Mouse (Mus musculus) MEL (cell line): ENCODE measurements around the gene Pitpnm3. TPM values are rescaled to one million over a fixed set of nuclear protein-coding genes. Genes with fewer than 3 reads are reported as not detected.

Source experiments
- DNase-seq: peaks from one replicate; pipeline ENCODE4 v3.0.0; 2011; ENCODE audit warnings: low read depth, low spot score
- H3K27ac ChIP-seq: 2 replicates; pipeline ENCODE4 v1.5.1; 2012; ENCODE audit warnings: low read depth, mild to moderate bottlenecking, control low read depth, low read length, moderate library complexity; ENCODE audit not compliant: control insufficient read depth
- H3K27me3 ChIP-seq, 2 experiments: fragments of 150-350 bp in 1 of 2; sonication (generic) in 1 of 2; 2 replicates each; pipeline ENCODE4 v1.6.1; 2012; ENCODE audit warnings: low read length in 2 of 2, mild to moderate bottlenecking in 2 of 2, improper control_type of control experiment in 1 of 2, moderate library complexity in 1 of 2; ENCODE audit not compliant: insufficient read depth in 2 of 2, control insufficient read depth in 1 of 2
- H3K36me3 ChIP-seq, 2 experiments: 2 replicates each; pipeline ENCODE4 v1.6.1; 2012 to 2014; ENCODE audit warnings: low read length in 2 of 2, improper control_type of control experiment in 1 of 2, inconsistent platforms in 1 of 2, mild to moderate bottlenecking in 1 of 2; ENCODE audit not compliant: insufficient read depth in 2 of 2, control insufficient read depth in 1 of 2
- H3K4me1 ChIP-seq, 2 experiments: fragments of 150-350 bp in 1 of 2; sonication (generic) in 1 of 2; 2 replicates each; pipeline ENCODE4 v1.6.1; 2012; ENCODE audit warnings: low read length in 2 of 2, improper control_type of control experiment in 1 of 2, mild to moderate bottlenecking in 1 of 2; ENCODE audit not compliant: insufficient read depth in 2 of 2, control insufficient read depth in 1 of 2
- H3K4me3 ChIP-seq, 2 experiments: fragments of 150-350 bp in 1 of 2; sonication (generic) in 1 of 2; 2 replicates each; pipeline ENCODE4 v1.5.1; 2012; ENCODE audit warnings: low read depth in 2 of 2, low read length in 2 of 2, mild to moderate bottlenecking in 2 of 2, moderate library complexity in 2 of 2, control low read depth in 1 of 2, improper control_type of control experiment in 1 of 2; ENCODE audit not compliant: control insufficient read depth in 1 of 2, insufficient read depth in 1 of 2
- H3K79me2 ChIP-seq: 2 replicates; pipeline ENCODE4 v1.6.1; 2012; ENCODE audit warnings: mild to moderate bottlenecking, low read length, moderate library complexity; ENCODE audit not compliant: control insufficient read depth, poor library complexity, insufficient read depth
- H3K9ac ChIP-seq: 2 replicates; pipeline ENCODE4 v1.6.1; 2012; ENCODE audit warnings: low read depth, mild to moderate bottlenecking, control low read depth, low read length, moderate library complexity; ENCODE audit not compliant: control insufficient read depth, poor library complexity, severe bottlenecking
- H3K9me3 ChIP-seq: fragments of 150-350 bp; sonication (generic); replicated peaks from 2 replicates; pipeline ENCODE4 v1.6.1; 2012; ENCODE audit warnings: mild to moderate bottlenecking, low read length, improper control_type of control experiment, moderate library complexity; ENCODE audit not compliant: insufficient read depth
- BHLHE40 ChIP-seq: IDR thresholded peaks from 2 replicates; pipeline ENCODE4 v1.6.1; 2012; ENCODE audit warnings: low read depth, mild to moderate bottlenecking, inconsistent platforms, low read length, improper control_type of control experiment, borderline replicate concordance
- CTCF ChIP-seq, 3 experiments: IDR thresholded peaks in 2 of 3; conservative IDR thresholded peaks in 1 of 3; 2 replicates each; pipeline ENCODE4 v1.5.1; 2011 to 2012; ENCODE audit warnings: low read length in 3 of 3, low read depth in 2 of 3, mild to moderate bottlenecking in 2 of 3, improper control_type of control experiment in 1 of 3, inconsistent platforms in 1 of 3, mixed read lengths in 1 of 3, moderate library complexity in 1 of 3; ENCODE audit not compliant: control insufficient read depth in 1 of 3, insufficient read depth in 1 of 3, poor library complexity in 1 of 3, severe bottlenecking in 1 of 3
- ETS1 ChIP-seq: IDR thresholded peaks from 2 replicates; pipeline ENCODE4 v1.6.1; 2012; ENCODE audit warnings: low read depth, mild to moderate bottlenecking, inconsistent platforms, low read length, improper control_type of control experiment, moderate library complexity
- GATA1 ChIP-seq: IDR thresholded peaks from 2 replicates; pipeline ENCODE4 v1.6.1; 2011; ENCODE audit warnings: low read depth, low read length, improper control_type of control experiment
- MAX ChIP-seq: IDR thresholded peaks from 2 replicates; pipeline ENCODE4 v1.6.1; 2011; ENCODE audit warnings: low read length, improper control_type of control experiment
- MAZ ChIP-seq: IDR thresholded peaks from 2 replicates; pipeline ENCODE4 v1.6.1; 2012; ENCODE audit warnings: low read depth, mild to moderate bottlenecking, inconsistent platforms, low read length, improper control_type of control experiment
- RAD21 ChIP-seq: IDR thresholded peaks from 2 replicates; pipeline ENCODE4 v1.6.1; 2011; ENCODE audit warnings: mild to moderate bottlenecking, low read depth, low read length, improper control_type of control experiment
- TCF12 ChIP-seq: IDR thresholded peaks from 2 replicates; pipeline ENCODE4 v1.6.1; 2014; ENCODE audit warnings: low read depth, mild to moderate bottlenecking, inconsistent platforms, low read length, improper control_type of control experiment, moderate library complexity
- UBTF ChIP-seq: IDR thresholded peaks from 2 replicates; pipeline ENCODE4 v1.6.1; 2012; ENCODE audit warnings: low read depth, mild to moderate bottlenecking, inconsistent platforms, low read length, improper control_type of control experiment, moderate library complexity, borderline replicate concordance; ENCODE audit not compliant: insufficient read depth
- USF1 ChIP-seq: IDR thresholded peaks from 2 replicates; pipeline ENCODE4 v1.6.1; 2014; ENCODE audit warnings: low read depth, mild to moderate bottlenecking, inconsistent platforms, low read length, improper control_type of control experiment, moderate library complexity
- ZC3H11A ChIP-seq: IDR thresholded peaks from 2 replicates; pipeline ENCODE4 v1.6.1; 2012; ENCODE audit warnings: low read depth, mild to moderate bottlenecking, inconsistent platforms, low read length, improper control_type of control experiment
- ZKSCAN1 ChIP-seq: IDR thresholded peaks from 2 replicates; pipeline ENCODE4 v1.6.1; 2012; ENCODE audit warnings: low read depth, mild to moderate bottlenecking, inconsistent platforms, low read length, improper control_type of control experiment, moderate library complexity
- ZNF384 ChIP-seq: IDR thresholded peaks from 2 replicates; pipeline ENCODE4 v1.6.1; 2012; ENCODE audit warnings: low read depth, mild to moderate bottlenecking, inconsistent platforms, low read length, improper control_type of control experiment
- polyA plus RNA-seq, 2 experiments: library from polyadenylated mRNA; stranded (reverse) in 1 of 2; unstranded in 1 of 2; fragments of >175 nt in 1 of 2; fragments of >200 nt in 1 of 2; gene quantifications; 2 replicates each; pipeline versions ENCODE4 v1.2.1 to v1.2.4; 2012; ENCODE audit warnings: low replicate concordance in 2 of 2, low read depth in 1 of 2; ENCODE audit not compliant: insufficient read length in 2 of 2, insufficient read depth in 1 of 2, missing spikeins in 1 of 2
- total RNA-seq: library from RNA; depleted of rRNA; stranded (reverse); fragments of 300-350 nt; gene quantifications from 2 replicates; pipeline ENCODE4 v1.2.3, GENCODE M21; 2012

Pitpnm3 gene
- total and polyA plus RNA-seq, 3 experiments = 0.24 TPM; not detected in 2

DNA sequence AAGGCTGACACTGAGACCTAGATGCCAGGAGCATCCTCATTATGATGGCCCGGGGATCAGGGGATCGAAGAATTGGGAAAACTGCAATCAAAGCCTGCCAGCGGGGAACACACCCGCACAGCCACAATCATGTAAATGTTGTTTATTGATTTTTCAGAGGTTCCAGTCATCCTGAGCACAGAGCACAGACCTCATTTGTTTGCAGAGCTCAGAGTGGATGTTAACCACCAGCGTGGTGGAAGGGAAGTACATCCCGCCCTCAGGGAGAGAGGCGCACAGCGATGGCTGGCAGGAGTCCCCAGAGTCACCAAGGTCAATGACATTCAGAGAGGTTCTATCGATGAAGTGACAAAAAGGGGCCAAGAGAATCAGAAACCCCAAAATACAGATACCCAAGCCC lies 107.7 kb downstream of the Pitpnm3 start:
- no peaks in the 10 kb centered on the region for H3K27me3 ChIP-seq
- H3K36me3 ChIP-seq = no peaks in the 10 kb centered on the region
- no peak for DNase-seq
- TF ChIP-seq UBTF = no peak
- TF ChIP-seq TCF12 = no peak
- TF ChIP-seq MAZ = no peak
- no peak for TF ChIP-seq ETS1
- no peak for TF ChIP-seq RAD21
- TF ChIP-seq CTCF (IDR thresholded peaks at IDR 0.05 in 2 of 3, conservative IDR thresholded peaks at IDR 0.05 in 1 of 3; ENCODE audit: control insufficient read depth in 1 of 3, insufficient read depth in 1 of 3, low read depth in 2 of 3, low read length in 3 of 3, poor library complexity in 1 of 3, severe bottlenecking in 1 of 3) = no peak
- no peak for TF ChIP-seq MAX
- TF ChIP-seq USF1 = no peak
- TF ChIP-seq, all 39 proteins: peak for 0
- H3K27ac ChIP-seq = no peak overlapping the region
- peaks cover 0 to 10% of the 10 kb centered on the region in 2 experiments; a peak in 2 of 4 replicates for H3K4me1 ChIP-seq
- H3K79me2 ChIP-seq = no peaks in the 10 kb centered on the region
- H3K9me3 ChIP-seq = no peaks in the 10 kb centered on the region
- H3K4me3 ChIP-seq = no peak overlapping the region
- no peak overlapping the region for H3K9ac ChIP-seq

DNA sequence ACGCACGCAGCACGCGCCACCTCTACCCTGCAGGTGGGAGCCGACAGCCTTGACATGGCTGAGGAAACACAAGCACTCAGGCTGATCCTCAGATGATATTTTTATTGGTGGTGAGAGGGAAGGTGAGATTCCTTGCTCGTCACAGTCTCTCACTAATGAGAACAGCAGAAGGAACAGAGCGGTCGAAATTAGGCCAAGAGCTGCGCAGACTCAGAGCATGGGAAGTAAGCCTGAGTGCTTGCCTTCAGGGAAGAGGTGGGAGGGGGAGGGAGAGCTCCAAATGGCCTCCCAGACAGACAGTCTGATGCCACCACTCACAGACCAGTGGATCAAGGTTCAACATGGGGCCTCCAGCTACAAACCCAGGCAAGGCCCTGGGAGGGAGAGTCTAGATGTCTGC lies 109.1 kb downstream of the Pitpnm3 start:
- Histone ChIP-seq H3K79me2 (no peaks in the 10 kb centered on the region), H3K36me3 (no peaks in the 10 kb centered on the region; a peak in 1 of 4 replicates), H3K27ac (no peak overlapping the region), H3K4me3 (no peak overlapping the region), H3K9ac (no peak overlapping the region), H3K4me1 (peaks cover 0 to 16% of the 10 kb centered on the region in 2 experiments; a peak in 3 of 4 replicates), H3K9me3 (no peaks in the 10 kb centered on the region), H3K27me3 (no peaks in the 10 kb centered on the region)
- DNase-seq = no peak
- no peak for TF ChIP-seq ZC3H11A
- no peak for TF ChIP-seq ZKSCAN1
- TF ChIP-seq BHLHE40 = no peak
- no peak for TF ChIP-seq CTCF (IDR thresholded peaks at IDR 0.05 in 2 of 3, conservative IDR thresholded peaks at IDR 0.05 in 1 of 3; ENCODE audit: control insufficient read depth in 1 of 3, insufficient read depth in 1 of 3, low read depth in 2 of 3, low read length in 3 of 3, poor library complexity in 1 of 3, severe bottlenecking in 1 of 3)

DNA sequence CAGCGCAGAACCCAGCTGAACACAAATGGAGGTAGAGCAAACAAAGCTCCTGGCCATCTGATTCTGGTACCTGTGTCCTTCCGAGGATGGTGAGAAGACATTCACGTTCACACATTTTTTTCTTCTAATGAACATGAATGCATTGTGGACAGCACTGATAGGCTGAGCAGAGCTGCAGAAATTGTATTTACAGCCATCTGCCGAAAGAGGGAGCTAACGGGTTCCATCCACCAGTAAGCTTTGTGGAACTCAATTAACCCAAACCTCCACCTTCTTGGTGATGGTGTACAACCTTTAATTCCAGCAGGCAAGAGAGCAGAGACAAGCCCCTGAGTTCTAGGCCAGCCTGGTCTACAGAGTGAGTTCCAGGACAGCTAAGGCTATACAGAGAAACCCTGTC lies 109.7 kb downstream of the Pitpnm3 start:
- peaks cover 0 to 3% of the 10 kb centered on the region in 2 experiments; a peak in 2 of 4 replicates for H3K36me3 ChIP-seq
- DNase-seq = peak; percentile 65
- no peaks in the 10 kb centered on the region for H3K9me3 ChIP-seq

More for the DNA sequence above, 109.7 kb downstream of the Pitpnm3 start:
- H3K27me3 ChIP-seq = no peaks in the 10 kb centered on the region
- peaks cover 4 to 18% of the 10 kb centered on the region in 2 experiments for H3K4me1 ChIP-seq
- no peak overlapping the region for H3K9ac ChIP-seq
- no peak overlapping the region for H3K27ac ChIP-seq
- peak; percentile 49 to 53 (median 53) for TF ChIP-seq CTCF (IDR thresholded peaks at IDR 0.05 in 2 of 3, conservative IDR thresholded peaks at IDR 0.05 in 1 of 3; ENCODE audit: control insufficient read depth in 1 of 3, insufficient read depth in 1 of 3, low read depth in 2 of 3, low read length in 3 of 3, poor library complexity in 1 of 3, severe bottlenecking in 1 of 3)
- no peak for TF ChIP-seq GATA1
- TF ChIP-seq ZNF384 = peak; percentile 15; the same call in 1 of the 2 replicates
- no peak for TF ChIP-seq BHLHE40
- no peaks in the 10 kb centered on the region for H3K79me2 ChIP-seq
- H3K4me3 ChIP-seq = no peak overlapping the region
